Mouse (Mus musculus) kidney, postnatal 0 days (tissue): ENCODE measurements around the gene Tbx4. TPM values are rescaled to one million over a fixed set of nuclear protein-coding genes. Genes with fewer than 3 reads are reported as not detected.

Experiments
- ATAC-seq: fragments of 200-750 bp; cut with Nextera tagmentation; replicated peaks from 2 replicates; pipeline ENCODE4 v1.8.0; 2017; ENCODE audit warnings: low read depth, moderate number of reproducible peaks, moderate TSS enrichment, moderate library complexity; ENCODE audit not compliant: low FRiP score
- DNase-seq: peaks from one replicate; pipeline ENCODE4 v3.0.0-alpha.2; 2016; ENCODE audit warnings: low spot score
- H3K27ac ChIP-seq: fragments of 300-500 bp; sonication (generic); 2 replicates; pipeline ENCODE4 v1.5.1; 2014; ENCODE audit warnings: mild to moderate bottlenecking
- H3K27me3 ChIP-seq: fragments of 300-500 bp; sonication (generic); 2 replicates; pipeline ENCODE4 v1.6.1; 2014; ENCODE audit warnings: low read length, mixed read lengths; ENCODE audit not compliant: insufficient read depth
- H3K36me3 ChIP-seq: fragments of 300-500 bp; sonication (generic); 2 replicates; pipeline ENCODE4 v1.6.1; 2014; ENCODE audit warnings: low read length, mixed read lengths; ENCODE audit not compliant: insufficient read depth
- H3K4me1 ChIP-seq: fragments of 300-500 bp; sonication (generic); replicated peaks from 2 replicates; pipeline ENCODE4 v1.6.1; 2014; ENCODE audit warnings: antibody characterized with exemption, low read length, mixed read lengths; ENCODE audit not compliant: insufficient read depth
- H3K4me2 ChIP-seq: fragments of 300-500 bp; sonication (generic); 2 replicates; pipeline ENCODE4 v1.6.1; 2014; ENCODE audit warnings: mild to moderate bottlenecking, low read length, moderate library complexity, mixed read lengths
- H3K4me3 ChIP-seq: fragments of 300-500 bp; sonication (generic); replicated peaks from 2 replicates; pipeline ENCODE4 v1.5.1; 2014; ENCODE audit warnings: low read depth, low read length
- H3K9ac ChIP-seq: fragments of 300-500 bp; sonication (generic); 2 replicates; pipeline ENCODE4 v1.6.1; 2014; ENCODE audit warnings: low read depth, low read length
- H3K9me3 ChIP-seq: fragments of 300-500 bp; sonication (generic); replicated peaks from 2 replicates; pipeline ENCODE4 v1.6.1; 2016; ENCODE audit warnings: low read length, inconsistent platforms, mixed read lengths
- CTCF ChIP-seq: IDR thresholded peaks from 2 replicates; pipeline ENCODE4 v1.5.1; 2016; ENCODE audit warnings: antibody characterized with exemption, low read depth, mild to moderate bottlenecking, moderate library complexity
- WGBS: fragments of 180-500 bp; shearing (Covaris S2); extraction: QIAGEN DNeasy Blood & Tissue Kit; methylation state at CpG from one replicate; pipeline ENCODE4 v1.1.7; 2014; 5-methylcytosine and 5-hydroxymethylcytosine counted together
- polyA plus RNA-seq: library from polyadenylated mRNA; unstranded; fragments of >200 nt; fragmentation: Nextera tagmentation; extraction: Ambion mirVana; gene quantifications from 2 replicates; pipeline ENCODE4 v1.2.1, GENCODE M21; 2015

The Tbx4 gene
- polyA plus RNA-seq, 1 experiment from 2014 or later, result 0.07 TPM

DNA sequence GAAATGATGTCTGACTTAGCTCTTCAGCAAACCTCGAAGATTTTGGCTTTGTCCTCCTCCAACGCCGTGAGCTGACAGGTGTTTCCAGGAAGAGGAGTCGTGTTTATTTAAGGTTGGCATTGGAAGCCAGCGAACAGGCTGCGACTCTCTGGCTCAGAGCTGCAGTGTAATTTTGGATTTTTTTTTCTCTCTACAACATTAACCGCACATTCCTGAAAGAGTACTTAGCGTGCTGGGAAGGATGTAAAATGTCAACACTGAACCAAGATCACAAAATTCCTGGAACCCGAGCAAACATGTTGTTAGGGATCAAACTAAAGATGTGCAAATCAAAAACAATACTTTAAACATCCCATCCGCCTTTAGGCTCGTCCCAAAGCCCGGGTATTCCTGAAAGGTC lies 69.4 kb downstream of the Tbx4 start:
- Histone ChIP-seq H3K27me3 (no peaks in the 10 kb centered on the region), H3K27ac (no peak overlapping the region), H3K4me2 (no peak overlapping the region), H3K9ac (no peak overlapping the region), H3K9me3 (no peaks in the 10 kb centered on the region), H3K4me1 (no peaks in the 10 kb centered on the region), H3K36me3 (no peaks in the 10 kb centered on the region), H3K4me3 (no peak overlapping the region)
- TF ChIP-seq CTCF, result no peak
- 48% methylated on average over 12 of the region's 12 CpGs for WGBS
- DNase-seq, result peak; percentile 8
- ATAC-seq, result no peak

DNA sequence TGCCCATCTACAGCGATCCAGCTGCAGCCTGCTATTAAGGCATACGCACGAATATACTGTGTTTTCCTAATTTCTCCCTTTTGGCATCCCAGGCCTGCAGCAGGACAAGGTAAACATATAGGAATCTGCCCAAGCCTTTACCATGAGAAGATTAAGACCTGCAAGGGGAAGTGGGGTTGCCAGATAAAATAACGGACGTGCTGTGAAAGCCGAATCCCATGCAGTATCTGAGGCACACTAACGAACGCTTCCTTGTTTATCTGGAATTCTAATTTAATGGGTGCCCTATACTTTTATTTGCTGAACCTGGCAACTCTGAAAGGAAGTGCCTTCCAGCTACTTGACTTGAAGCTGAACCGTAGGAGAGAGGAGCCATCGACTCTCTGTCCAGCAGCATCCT lies 70.2 kb downstream of the Tbx4 start:
- Histone ChIP-seq H3K9me3 (no peaks in the 10 kb centered on the region), H3K4me3 (no peak overlapping the region), H3K36me3 (no peaks in the 10 kb centered on the region), H3K4me1 (no peaks in the 10 kb centered on the region), H3K27me3 (no peaks in the 10 kb centered on the region), H3K27ac (no peak overlapping the region), H3K4me2 (no peak overlapping the region), H3K9ac (no peak overlapping the region)
- TF ChIP-seq CTCF, result no peak
- no peak for ATAC-seq
- WGBS, result 61% methylated on average over 10 of the region's 10 CpGs
- no peak for DNase-seq

DNA sequence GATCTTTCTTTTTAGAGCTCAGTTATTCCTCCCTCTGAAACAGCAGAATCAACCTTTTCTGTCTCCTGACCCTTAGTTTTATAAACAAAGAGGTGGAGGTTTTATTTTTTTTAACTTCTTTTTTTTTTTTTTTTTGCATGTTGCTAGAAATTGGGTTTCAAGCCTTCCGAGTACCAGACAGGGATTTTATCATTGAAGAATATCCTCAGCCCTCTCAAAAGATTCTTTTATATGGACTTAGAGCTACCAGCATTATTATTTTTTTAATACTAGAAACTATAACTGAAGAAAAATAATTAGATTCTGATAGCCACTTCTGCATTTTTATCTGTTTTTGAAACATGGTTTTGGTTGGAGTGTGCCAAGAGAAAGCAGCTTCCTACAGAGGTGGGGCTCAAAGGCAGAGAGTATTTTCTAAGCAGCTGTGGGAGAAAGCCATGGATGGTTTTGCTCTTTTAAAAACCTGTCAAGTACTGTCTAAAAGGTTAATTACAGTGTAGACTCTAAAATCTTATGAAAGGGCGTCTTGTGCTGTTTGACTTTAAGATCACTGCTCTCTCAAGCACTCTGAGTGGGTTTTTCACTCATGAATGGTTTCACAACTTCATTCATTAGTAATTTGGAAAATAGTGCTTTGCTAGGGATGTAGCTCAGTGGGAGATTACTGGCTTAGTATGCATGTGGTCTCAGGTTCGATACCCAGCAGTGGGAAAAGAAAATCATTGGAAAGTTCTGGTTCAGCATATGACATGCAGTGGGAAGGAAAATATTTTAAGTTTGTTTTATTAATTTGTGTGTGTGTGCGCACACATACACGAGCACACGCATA lies 70.9 kb downstream of the Tbx4 start:
- H3K9ac ChIP-seq, result no peak overlapping the region
- H3K4me2 ChIP-seq, result no peak overlapping the region
- TF ChIP-seq CTCF, result no peak
- no peak overlapping the region for H3K27ac ChIP-seq
- no peaks in the 10 kb centered on the region for H3K36me3 ChIP-seq
- no peaks in the 10 kb centered on the region for H3K9me3 ChIP-seq
- DNase-seq (no peak), ATAC-seq (no peak)
- H3K27me3 ChIP-seq, result no peaks in the 10 kb centered on the region
- H3K4me3 ChIP-seq, result no peak overlapping the region
- 78% methylated on average over 6 of the region's 6 CpGs for WGBS
- H3K4me1 ChIP-seq, result no peaks in the 10 kb centered on the region

DNA sequence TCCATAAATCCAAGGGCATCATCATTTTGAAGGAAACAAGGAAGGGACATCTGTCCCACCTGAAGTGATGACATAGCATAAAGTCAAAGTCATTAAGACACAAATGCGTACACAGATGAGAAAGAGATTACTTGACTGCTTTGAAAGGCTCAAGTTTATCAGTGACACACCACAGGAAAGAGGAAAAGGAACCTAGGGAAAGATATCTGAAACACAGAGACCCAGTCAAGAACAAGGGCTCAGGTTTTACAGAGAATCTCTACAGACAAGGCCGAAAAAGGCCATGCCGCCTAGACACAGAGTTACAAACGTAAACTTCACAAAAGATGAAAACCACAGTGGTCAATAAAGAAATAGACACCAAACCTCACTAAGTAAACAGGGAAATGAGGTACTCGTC lies 73.6 kb downstream of the Tbx4 start:
- DNase-seq, result no peak
- WGBS, result 88% methylated on average over 5 of the region's 5 CpGs
- Histone ChIP-seq H3K27ac (no peak overlapping the region), H3K27me3 (no peaks in the 10 kb centered on the region), H3K9me3 (no peaks in the 10 kb centered on the region), H3K4me2 (no peak overlapping the region), H3K4me1 (no peaks in the 10 kb centered on the region), H3K9ac (no peak overlapping the region), H3K36me3 (no peaks in the 10 kb centered on the region), H3K4me3 (no peak overlapping the region)
- no peak for ATAC-seq
- no peak for TF ChIP-seq CTCF

DNA sequence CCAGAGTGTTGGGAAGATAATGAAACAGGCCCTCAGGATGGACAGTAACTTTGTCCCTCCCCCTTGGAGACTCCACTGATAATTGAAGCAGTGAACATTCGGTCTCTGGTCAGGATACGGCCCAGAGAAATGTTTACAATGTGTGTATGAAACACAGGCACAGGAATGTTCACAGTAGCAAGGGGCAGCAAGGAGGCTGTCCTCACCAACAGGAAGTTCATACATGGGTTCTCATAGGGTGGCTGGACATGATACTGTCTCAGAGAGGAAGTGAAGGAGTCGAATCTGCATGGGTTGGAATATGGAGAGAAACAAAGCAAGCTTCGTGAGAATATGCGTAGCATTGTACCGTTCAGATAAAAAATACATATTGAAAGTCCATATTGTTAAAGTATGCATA lies 74.1 kb downstream of the Tbx4 start:
- no peak for ATAC-seq
- no peak overlapping the region for H3K27ac ChIP-seq
- H3K9me3 ChIP-seq, result no peaks in the 10 kb centered on the region
- H3K9ac ChIP-seq, result no peak overlapping the region
- 77% methylated on average over 6 of the region's 6 CpGs for WGBS
- TF ChIP-seq CTCF, result no peak
- no peaks in the 10 kb centered on the region for H3K4me1 ChIP-seq
- DNase-seq, result no peak
- H3K36me3 ChIP-seq, result no peaks in the 10 kb centered on the region
- H3K4me2 ChIP-seq, result no peak overlapping the region
- H3K27me3 ChIP-seq, result no peaks in the 10 kb centered on the region
- no peak overlapping the region for H3K4me3 ChIP-seq

DNA sequence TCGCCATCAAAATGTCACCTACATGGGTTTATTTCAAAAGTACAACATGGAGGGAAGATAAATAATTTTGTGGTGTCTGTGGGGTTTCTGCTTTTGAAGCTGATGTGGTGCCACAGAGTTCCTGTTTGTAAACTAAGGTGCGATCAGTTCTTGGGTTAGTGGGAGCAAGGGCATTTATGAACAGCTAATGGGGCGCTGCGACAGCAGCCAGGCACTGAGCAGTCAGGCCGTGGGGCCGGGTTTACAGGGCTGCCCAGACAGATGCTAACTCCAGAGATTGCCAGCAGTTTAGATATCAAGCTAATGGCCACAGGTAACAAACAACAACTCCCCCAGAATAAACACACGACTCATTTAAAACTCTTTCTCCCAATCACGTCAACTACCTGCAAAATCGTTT lies 75.3 kb downstream of the Tbx4 start:
- WGBS, result 27% methylated on average over 9 of the region's 9 CpGs
- no peak overlapping the region for H3K4me3 ChIP-seq
- H3K9me3 ChIP-seq, result no peaks in the 10 kb centered on the region
- no peak for TF ChIP-seq CTCF
- DNase-seq (no peak), ATAC-seq (no peak)
- H3K27ac ChIP-seq, result no peak overlapping the region
- no peaks in the 10 kb centered on the region for H3K27me3 ChIP-seq
- no peaks in the 10 kb centered on the region for H3K36me3 ChIP-seq
- H3K4me1 ChIP-seq, result no peaks in the 10 kb centered on the region
- no peak overlapping the region for H3K4me2 ChIP-seq
- no peak overlapping the region for H3K9ac ChIP-seq

Other genes starting within 250 kb of the Tbx4 start
- gene Tbx2, start 53.9 kb upstream of the Tbx4 start, polyA plus RNA-seq, result 15.6 and 22.5 TPM in 2 replicates
- not detected in 2 replicates for gene Gm11444, start 36.1 kb upstream of the Tbx4 start, polyA plus RNA-seq